ENCODE assay signal across 9 mouse cellular contexts in genomic region chr5:127242763-127243160, GRCm38 (mm10). TPM values are rescaled to one million over a fixed set of nuclear protein-coding genes. Genes with fewer than 3 reads are reported as not detected.
DNase-seq lines count a peak whose midpoint lies in the region; ATAC-seq lines count a peak whose summit lies in the region.
"Had no signal": no experiment of that assay in that cellular context is flagged by ENCODE, and none has a peak within 500 bp of the region (broad histone marks: within the 10 kb centered on the region; RNA-seq: fewer than 3 reads in every experiment).

No protein-coding gene starts in this region.

- H3K36me3 ChIP-seq in heart, embryonic 13.5 days, result no peaks in the 10 kb centered on the region
- H3K36me3 ChIP-seq in hindbrain, embryonic 12.5 days, result no peaks in the 10 kb centered on the region
- H3K36me3 ChIP-seq in midbrain, embryonic 14.5 days (ENCODE audit: control insufficient read depth, insufficient read depth, low read length), result no peaks in the 10 kb centered on the region

- H3K4me3 ChIP-seq in heart, embryonic 13.5 days, result peak overlapping the region; percentile 72
- H3K4me3 ChIP-seq in brown adipose tissue, adult 24 weeks (ENCODE audit: insufficient read depth, low read depth, low read length), result peak overlapping the region; percentile 22; the same call in 1 of the 2 replicates
- H3K4me3 ChIP-seq in hindbrain, embryonic 12.5 days, result peak overlapping the region; percentile 66
- H3K4me3 ChIP-seq in midbrain, embryonic 14.5 days (replicated peaks; ENCODE audit: low read depth, low read length), result peak overlapping the region; percentile 57

- H3K4me1 ChIP-seq in heart, embryonic 13.5 days, result peaks cover 26% of the 10 kb centered on the region
- H3K4me1 ChIP-seq in brown adipose tissue, adult 24 weeks (ENCODE audit: control insufficient read depth, insufficient read depth, insufficient read length, low read length), result no peaks in the 10 kb centered on the region; the same call in 1 of the 2 replicates
- H3K4me1 ChIP-seq in hindbrain, embryonic 12.5 days, result peaks cover 30% of the 10 kb centered on the region
- H3K4me1 ChIP-seq in midbrain, embryonic 14.5 days (ENCODE audit: control insufficient read depth, insufficient read depth, low read length), result peaks cover 15% of the 10 kb centered on the region

- intact Hi-C loops in heart, postnatal 14 days (cut with DNase I), result no loop called here

- 0 out of 2 replicates have a peak, but pooled peaks cover 7% of the 10 kb centered on the region for H3K9me3 ChIP-seq in heart, embryonic 13.5 days
- H3K9me3 ChIP-seq in hindbrain, embryonic 12.5 days (replicated peaks), result peaks cover 5% of the 10 kb centered on the region; the same call in 1 of the 2 replicates
- H3K9me3 ChIP-seq in midbrain, embryonic 14.5 days (ENCODE audit: control insufficient read depth, low read length), result no peaks in the 10 kb centered on the region

- peak overlapping the region; percentile 84 for H3K4me2 ChIP-seq in heart, embryonic 13.5 days
- H3K4me2 ChIP-seq in hindbrain, embryonic 12.5 days (replicated peaks), result peak overlapping the region; percentile 85
- peak overlapping the region; percentile 79 for H3K4me2 ChIP-seq in midbrain, embryonic 14.5 days (ENCODE audit: low read length)

- H3K9ac ChIP-seq in heart, embryonic 13.5 days, result peak overlapping the region; percentile 80
- peak overlapping the region; percentile 66 for H3K9ac ChIP-seq in hindbrain, embryonic 12.5 days
- H3K9ac ChIP-seq in midbrain, embryonic 14.5 days (replicated peaks; ENCODE audit: low read length), result peak overlapping the region; percentile 60

- peaks cover 77% of the 10 kb centered on the region for H3K27me3 ChIP-seq in heart, embryonic 13.5 days (replicated peaks)
- H3K27me3 ChIP-seq in hindbrain, embryonic 12.5 days, result peaks cover 53% of the 10 kb centered on the region
- peaks cover 28% of the 10 kb centered on the region for H3K27me3 ChIP-seq in midbrain, embryonic 14.5 days (ENCODE audit: control insufficient read depth, insufficient read depth, low read length)

- 2% methylated on average over 13 of the region's 13 CpGs for WGBS in heart, embryonic 13.5 days
- under 1% methylated on average over 13 of the region's 13 CpGs for WGBS in hindbrain, embryonic 12.5 days
- under 1% methylated on average over 13 of the region's 13 CpGs for WGBS in midbrain, embryonic 14.5 days

- H3K27ac ChIP-seq in heart, embryonic 13.5 days (replicated peaks), result no peak overlapping the region
- H3K27ac ChIP-seq in brown adipose tissue, adult 24 weeks (replicated peaks; ENCODE audit: low read depth, low read length), result no peak overlapping the region
- no peak overlapping the region for H3K27ac ChIP-seq in hindbrain, embryonic 12.5 days
- no peak overlapping the region for H3K27ac ChIP-seq in midbrain, embryonic 14.5 days (replicated peaks; ENCODE audit: low read depth, low read length)

- no peak for DNase-seq in heart, postnatal 14 days
- DNase-seq in midbrain, embryonic 14.5 days, result no peak
- DNase-seq in spleen, postnatal 14 days (ENCODE audit: low spot score in 2 of 2), result no peak
- no peak for DNase-seq in MN1 (ENCODE audit: low spot score)
- DNase-seq in lung, postnatal 14 days, result no peak
- DNase-seq: kidney, postnatal 14 days had no signal

- no peak for ATAC-seq in heart, embryonic 13.5 days (ENCODE audit: extremely low read depth, insufficient number of reproducible peaks, low FRiP score, low TSS enrichment)
- no peak for ATAC-seq in hindbrain, embryonic 12.5 days (ENCODE audit: low FRiP score)
- no peak for ATAC-seq in midbrain, embryonic 14.5 days (ENCODE audit: low FRiP score, low TSS enrichment)

RNA-seq across cellular contexts. Expression of gene Tmem132c, which starts 1.2 kb away (rescaled TPM):
- polyA plus RNA-seq in heart, embryonic 13.5 days (2015; fragmentation: Nextera tagmentation; extraction: Ambion mirVana), result 2.5 and 2.9 TPM in 2 replicates
- total RNA-seq in heart, postnatal 14 days (2021), result under 1 TPM; 0.17 to 0.33 TPM
- polyA plus RNA-seq in brown adipose tissue, adult 24 weeks (2012; ENCODE audit: insufficient read depth, insufficient read length, missing spikeins), result not detected in 2 replicates
- 30.6 and 33.9 TPM in 2 replicates for polyA plus RNA-seq in hindbrain, embryonic 12.5 days (2016; fragmentation: Nextera tagmentation; extraction: Ambion mirVana)
- 10.6 and 16.2 TPM in 2 replicates for polyA plus RNA-seq in midbrain, embryonic 14.5 days (2014; fragmentation: Nextera tagmentation; extraction: Ambion mirVana)

Comparison
In these comparisons a context has a peak if more than half of its experiments do, and no peak if none do; other contexts are left out.
1. H3K4me3 ChIP-seq: peak in every context shown above with its lines; median percentile 72 in heart, embryonic 13.5 days; 66 in hindbrain, embryonic 12.5 days; 57 in midbrain, embryonic 14.5 days; 22 in brown adipose tissue, adult 24 weeks.